Mouse (Mus musculus) thymus, postnatal 10 days (tissue): ENCODE results near the gene Gnai3.

ENCODE experiments used
- DNase-seq, 2 experiments: peaks; one replicate each; pipeline ENCODE4 v3.0.0; 2021; ENCODE audit warnings: low spot score in 2 of 2

Gnai3 gene

GRCm38 (mm10) chr3:108145534-108146445 lies at the start of gene Gnai3:
TSS of gene Gnai3 (minus strand) at chr3:108146146.
- DNase-seq, result peak; percentile 88

- DNase-seq, result no peak
Observed at GRCm38 (mm10) chr3:108195287-108195686, 49.3 kb upstream of the Gnai3 start.

GRCm38 (mm10) chr3:108193686-108194085 lies 47.7 kb upstream of the Gnai3 start:
- no peak for DNase-seq

- DNase-seq, result no peak
Observed at GRCm38 (mm10) chr3:108189897-108190296, 44.0 kb upstream of the Gnai3 start.

DNA sequence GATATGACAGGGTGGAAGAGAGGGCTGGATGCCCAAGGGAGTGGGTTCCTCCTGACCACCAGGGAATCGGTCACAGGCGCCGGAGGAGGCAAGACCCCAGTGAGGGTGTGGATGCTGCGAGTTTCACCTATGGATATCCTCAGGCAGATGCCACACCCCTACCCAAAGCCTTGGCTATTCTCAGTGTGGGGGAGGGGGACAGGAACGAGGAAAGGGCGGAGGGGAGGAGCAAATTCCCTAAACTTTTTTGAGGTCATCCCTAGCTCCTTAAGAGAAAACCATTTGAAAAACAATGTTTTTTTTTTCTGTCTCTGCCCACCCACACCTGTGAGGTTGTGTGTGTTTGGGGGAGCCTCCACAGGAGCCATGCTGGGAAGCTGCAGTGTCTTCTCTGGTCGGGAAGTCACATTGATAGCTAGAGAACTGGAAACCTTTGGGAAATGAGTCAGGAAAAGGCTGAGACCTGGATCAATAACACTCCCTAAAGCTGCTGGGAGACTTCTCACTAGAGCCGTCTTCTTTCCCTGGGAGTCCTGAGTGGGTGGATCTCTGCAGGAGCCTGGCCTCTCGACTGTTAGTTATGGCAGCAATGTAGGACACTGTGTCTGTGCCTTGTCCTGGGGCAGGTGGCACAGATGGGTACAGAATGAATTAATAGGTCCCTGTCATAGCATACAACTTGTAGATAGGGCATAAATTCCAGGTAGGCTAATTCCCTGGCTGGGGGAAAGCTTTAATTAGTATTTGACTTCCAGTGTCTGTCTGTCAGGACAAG lies 43.0 kb upstream of the Gnai3 start:
- DNase-seq, result no peak

- DNase-seq, result no peak
Observed at GRCm38 (mm10) chr3:108187111-108187795, 41.3 kb upstream of the Gnai3 start.

- peak in 1 of 2 experiments; percentile 37 for DNase-seq
Observed at GRCm38 (mm10) chr3:108186098-108187047, 40.4 kb upstream of the Gnai3 start, which contains the start of gene Amigo1. TSS of gene Amigo1 (plus strand) at chr3:108186335.

DNA sequence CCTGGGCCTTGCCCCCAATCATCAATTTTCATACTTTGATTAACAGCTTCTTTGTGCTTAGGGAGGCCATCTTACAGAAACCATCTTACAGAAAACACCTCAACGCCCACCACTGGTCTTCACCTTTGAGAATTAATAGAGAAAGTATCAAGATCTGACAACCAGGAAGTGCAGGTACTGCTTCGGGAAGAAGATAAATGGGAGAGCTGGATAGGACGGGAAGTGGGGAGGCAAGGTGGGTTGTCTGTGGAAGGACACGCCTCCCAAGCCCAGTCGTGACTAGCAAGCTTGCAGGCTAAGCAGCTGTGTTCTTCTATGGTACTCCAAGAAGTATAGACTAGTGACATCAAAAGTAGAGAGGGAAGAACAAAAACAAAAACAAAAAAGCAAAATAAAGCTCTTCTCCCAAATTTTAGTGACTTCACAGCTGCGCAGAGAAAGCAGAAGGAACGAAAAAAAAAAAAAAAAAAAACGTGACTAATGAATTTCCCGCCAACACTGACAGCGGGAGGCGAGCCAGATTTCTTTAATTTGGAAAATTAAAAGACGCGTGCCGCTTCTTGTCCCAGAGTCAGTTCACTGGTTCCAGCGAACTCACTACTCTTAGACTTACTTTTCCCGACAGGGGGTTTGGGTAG lies 39.6 kb upstream of the Gnai3 start:
- DNase-seq, result no peak

- DNase-seq, result no peak
Observed at GRCm38 (mm10) chr3:108184742-108185141, 38.8 kb upstream of the Gnai3 start.

DNA sequence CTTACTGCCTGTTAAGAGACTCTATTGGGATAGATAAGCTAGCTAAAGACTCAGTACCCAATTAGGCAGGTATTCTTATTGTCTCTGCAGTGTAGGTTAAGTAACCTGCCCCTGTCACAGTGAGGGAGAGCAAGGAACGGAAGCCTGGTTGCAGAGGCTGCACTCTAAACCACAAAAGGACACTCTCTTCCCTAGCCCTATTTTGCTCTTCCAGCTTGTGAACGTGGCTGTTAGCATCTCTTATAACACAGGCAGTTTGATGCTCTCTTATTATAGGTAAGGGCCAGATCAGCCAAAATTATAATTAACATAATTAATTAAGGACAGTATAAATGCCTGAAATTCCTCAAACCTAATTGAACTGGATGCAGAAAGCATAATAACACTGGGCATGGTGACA lies 34.6 kb upstream of the Gnai3 start:
- DNase-seq, result no peak

DNA sequence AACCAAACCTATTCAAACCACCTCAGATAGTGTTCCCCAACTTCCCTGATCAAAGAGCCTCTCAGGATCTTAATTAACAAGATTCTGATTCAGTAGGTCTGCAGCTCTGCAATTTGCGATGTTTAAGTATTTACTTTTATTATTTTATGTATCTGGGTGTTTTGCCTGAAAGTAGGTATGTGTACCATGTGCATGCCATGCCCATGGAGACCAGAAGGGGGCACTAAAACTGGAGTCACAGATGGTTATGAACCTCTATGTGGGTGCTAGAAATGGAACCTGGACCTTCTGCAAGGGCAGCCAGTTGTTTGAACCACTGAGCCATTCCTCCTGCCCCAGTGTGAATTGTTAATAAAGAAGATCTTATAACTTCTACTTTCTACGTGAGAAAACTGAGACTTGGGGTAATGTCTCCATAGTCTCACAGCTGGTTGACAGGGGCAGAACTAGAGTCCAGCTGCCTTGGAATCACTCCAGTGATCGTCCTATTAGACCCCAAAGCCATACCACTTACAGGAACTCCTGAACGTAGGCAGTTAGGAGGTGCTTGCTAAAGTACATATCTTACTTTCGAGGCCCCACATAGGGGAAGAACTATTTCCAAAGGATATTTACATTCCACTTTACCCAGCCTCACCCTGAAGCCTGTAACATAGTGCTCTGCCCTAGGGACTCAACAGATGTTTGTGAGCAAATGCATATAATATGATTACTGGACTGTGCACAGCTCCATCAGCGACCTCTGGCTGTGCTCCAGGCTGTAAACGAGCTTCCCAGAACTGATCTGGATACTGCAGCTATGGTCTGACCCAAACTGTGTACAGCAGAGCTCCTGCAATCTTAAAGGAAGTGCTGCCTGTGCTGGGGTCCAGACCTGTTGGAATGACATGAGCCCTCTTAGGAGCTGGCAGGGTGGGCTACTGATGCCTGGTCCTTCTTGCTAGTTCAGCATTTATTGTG lies 33.1 kb upstream of the Gnai3 start:
- no peak for DNase-seq

- DNase-seq, result no peak
Observed at GRCm38 (mm10) chr3:108174672-108175531, 29.0 kb upstream of the Gnai3 start.

DNA sequence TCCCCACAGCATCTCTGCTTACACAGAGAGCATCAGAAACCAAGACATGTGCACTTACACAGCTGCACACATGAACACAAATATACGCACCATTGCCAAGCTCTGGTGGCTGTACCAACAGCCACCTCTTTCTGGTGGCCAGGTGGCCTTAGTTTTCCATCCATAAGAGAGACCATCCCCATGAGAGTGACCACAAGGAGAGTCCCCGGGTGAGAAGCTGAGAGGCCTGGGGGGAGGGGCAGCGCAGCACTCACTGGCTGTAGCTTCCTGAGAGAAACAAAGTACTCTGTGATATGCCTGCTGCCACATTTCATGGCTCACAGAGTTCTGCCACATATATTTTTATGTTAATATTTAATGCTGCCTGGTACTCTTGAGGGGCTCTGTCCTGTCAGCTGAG lies 23.3 kb upstream of the Gnai3 start:
- DNase-seq, result no peak

DNA sequence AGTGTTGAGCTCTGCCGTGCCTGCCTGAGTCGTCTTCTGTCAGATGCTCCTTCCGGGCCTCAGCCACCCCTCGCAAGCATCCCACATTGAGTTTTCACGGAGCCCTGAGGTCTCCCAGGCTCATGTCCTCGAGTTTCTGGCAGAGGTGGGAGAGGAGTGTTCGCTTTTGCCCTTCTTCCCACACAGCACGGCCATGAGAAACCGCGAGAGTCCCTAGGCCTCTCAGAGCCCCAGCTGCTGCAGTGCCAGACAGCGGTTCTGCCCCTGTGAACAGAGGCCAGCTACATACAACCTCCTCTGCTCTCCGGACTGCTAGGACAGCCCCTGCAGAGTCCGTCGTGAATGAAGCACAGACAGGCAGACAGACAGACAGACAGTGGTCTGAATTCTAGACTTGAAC lies 21.6 kb upstream of the Gnai3 start:
- no peak for DNase-seq

GRCm38 (mm10) chr3:108166486-108167211 lies 20.7 kb upstream of the Gnai3 start:
- DNase-seq, result peak; percentile 51 to 59

DNA sequence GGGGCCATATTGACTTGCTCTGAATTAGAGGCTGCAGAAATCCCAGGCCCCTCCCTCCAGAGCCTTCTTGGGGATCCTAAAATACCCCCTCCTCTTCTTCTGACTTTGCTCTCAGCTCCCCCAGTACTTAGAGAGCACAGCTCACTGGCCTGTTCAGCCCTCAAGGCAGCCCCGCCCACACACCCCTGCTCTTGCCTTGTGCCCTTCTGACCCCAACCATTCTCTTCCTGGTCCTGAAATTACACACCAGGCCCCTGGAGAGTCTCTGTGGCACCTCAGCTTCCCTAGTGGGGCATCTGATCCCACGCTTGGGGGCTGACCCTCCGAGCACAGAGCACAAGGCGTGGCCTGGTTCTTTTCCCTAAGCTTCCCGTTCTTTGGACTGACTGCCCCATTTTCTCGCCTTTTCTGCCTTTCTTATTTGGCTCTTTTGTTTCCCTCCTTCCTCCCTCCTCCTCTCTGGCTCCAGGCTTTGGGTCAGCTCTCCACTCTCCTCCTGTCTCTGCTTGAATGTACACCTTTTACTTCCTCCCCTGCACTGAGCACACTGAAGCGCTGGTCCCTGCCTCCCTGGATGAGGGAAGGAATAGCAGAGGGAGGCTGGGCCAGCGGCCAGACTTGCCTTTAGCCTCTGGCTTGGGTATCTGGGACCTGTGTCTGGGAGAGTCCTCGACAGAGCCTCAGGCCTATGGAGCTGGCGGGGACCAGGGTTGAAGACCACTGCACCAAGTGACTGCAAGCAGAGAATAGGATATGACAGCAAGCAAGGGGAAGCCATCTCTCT lies 19.8 kb upstream of the Gnai3 start:
- DNase-seq, result no peak

DNA sequence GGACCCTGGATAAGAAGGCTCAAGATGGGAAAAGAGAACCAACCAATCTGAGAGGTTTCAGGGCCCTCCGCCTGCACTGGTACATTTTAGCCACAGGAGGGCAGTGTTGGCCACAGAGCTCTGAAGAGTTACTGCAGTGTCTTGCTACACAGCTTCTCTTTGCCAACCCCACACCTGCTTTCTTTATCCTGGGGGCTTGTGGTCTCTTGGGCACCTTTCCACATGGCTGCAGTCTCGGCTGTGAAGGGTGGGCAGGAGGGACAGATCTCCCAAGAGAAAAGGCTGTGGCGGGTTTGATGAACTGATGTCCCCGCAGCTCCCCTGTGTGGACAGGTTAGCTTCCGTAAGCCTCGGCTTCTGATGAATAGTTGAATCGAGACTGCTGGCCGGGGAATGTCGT lies 18.9 kb upstream of the Gnai3 start:
- DNase-seq, result peak; percentile 66 to 80
